Mouse (Mus musculus): ENCODE measurements around the gene Otud4. TPM values are rescaled to one million over a fixed set of nuclear protein-coding genes. Genes with fewer than 3 reads are reported as not detected.
A peak's percentile ranks its signal among the peaks of the same experiment; 100 is the strongest.
"Not testable (repeated sequence)": the region's sequence is repeated elsewhere in the genome, so short reads cannot be mapped to it uniquely, and the experiment has no call there.

Gene Otud4
- polyA plus RNA-seq, 1 experiment from 2014 or later, result 11.6 TPM

DNA sequence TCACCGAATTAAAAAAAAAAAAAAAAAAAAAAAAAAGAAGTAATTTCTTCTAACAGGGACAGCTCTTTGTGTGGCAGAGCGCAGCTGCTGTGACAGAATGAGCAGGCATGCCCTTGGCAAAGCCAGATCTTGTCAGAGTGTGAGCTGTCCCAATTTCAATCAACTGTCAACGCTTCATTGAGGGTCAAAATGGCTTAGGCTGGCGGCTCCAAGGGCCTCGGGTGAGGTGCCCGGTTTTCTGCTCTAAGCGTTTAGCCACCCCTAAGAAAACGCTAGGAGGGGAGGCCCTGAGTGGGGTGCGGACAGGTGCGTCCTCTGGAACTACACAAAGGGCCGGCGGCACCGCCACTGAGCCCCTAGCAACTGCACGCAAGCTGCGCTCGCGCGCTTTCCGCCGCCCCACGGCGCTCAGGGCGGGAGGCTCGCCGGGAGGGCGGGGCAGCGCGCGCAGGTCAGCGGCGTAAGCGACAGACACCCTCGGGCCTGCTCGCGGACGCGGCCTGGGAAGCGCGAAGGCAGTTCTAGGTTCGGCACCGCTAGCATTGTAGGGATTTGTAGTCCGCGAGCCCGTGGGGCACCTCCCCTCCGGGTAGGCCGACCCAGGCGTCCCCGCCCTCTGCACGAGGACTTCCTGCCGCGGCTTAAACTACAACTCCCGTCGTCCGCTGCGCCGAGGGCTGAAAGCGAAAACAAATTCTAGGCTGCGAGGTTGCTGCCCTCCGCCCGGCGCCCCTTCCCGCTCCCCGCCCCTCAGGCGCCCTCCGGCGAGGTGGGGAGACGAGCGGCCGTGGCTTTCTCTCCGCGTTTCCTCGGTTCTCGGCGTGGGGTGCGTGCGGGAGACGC is 490 bp upstream of the Otud4 start:
- peak overlapping the region; percentile 96 for H3K9ac ChIP-seq
- peak overlapping the region; percentile 99 for H3K27ac ChIP-seq
- ATAC-seq (replicated peaks; ENCODE audit: insufficient number of reproducible peaks, insufficient read depth, low FRiP score, low read depth), result peak; percentile 99
- H3K27me3 ChIP-seq, result no peaks in the 10 kb centered on the region
- H3K9me3 ChIP-seq (replicated peaks), result no peaks in the 10 kb centered on the region
- WGBS, result under 1% methylated on average over 76 of the region's 77 CpGs
- peak overlapping the region; percentile 71 for H3K4me2 ChIP-seq
- H3K36me3 ChIP-seq, result peaks cover 1% of the 10 kb centered on the region; the same call in 1 of the 2 replicates
- H3K4me1 ChIP-seq (replicated peaks), result peaks cover 23% of the 10 kb centered on the region
- H3K4me3 ChIP-seq, result peak overlapping the region; percentile 96

GRCm38 (mm10) chr8:79641119-79641518 is 1.7 kb downstream of the Otud4 start:
- Histone ChIP-seq H3K4me2 (peak overlapping the region; percentile 71), H3K9ac (peak overlapping the region; percentile 50), H3K4me3 (peak overlapping the region; percentile 96), H3K27ac (peak overlapping the region; percentile 99), H3K27me3 (no peaks in the 10 kb centered on the region), H3K36me3 (peaks cover 15% of the 10 kb centered on the region), H3K4me1 (replicated peaks) (peaks cover 28% of the 10 kb centered on the region), H3K9me3 (replicated peaks) (no peaks in the 10 kb centered on the region)
- WGBS, result 6% methylated on average over 1 of the region's 1 CpGs
- ATAC-seq (replicated peaks; ENCODE audit: insufficient number of reproducible peaks, insufficient read depth, low FRiP score, low read depth), result no peak

DNA sequence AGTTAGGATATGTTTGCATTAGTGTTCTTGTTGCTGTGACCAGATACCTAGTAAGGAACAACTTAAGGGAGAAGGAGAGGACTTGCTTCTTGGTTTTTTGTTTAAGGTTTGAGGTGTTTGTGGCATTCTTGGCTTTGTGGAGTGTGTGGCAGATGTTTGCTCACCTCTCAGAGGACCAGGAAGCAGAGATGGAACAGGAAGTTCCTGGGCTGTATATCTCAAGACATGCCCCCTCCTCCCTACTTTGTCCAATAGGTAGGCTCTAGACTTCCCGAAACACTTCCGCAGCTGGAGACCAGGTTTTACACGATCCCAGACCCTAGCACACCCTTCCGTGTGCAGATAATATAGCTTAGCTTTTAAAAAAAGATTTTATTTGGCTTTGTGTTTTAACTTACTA is 10.2 kb downstream of the Otud4 start:
- Histone ChIP-seq H3K9me3 (replicated peaks) (no peaks in the 10 kb centered on the region), H3K4me3 (no peak overlapping the region), H3K4me2 (no peak overlapping the region), H3K36me3 (peaks cover 21% of the 10 kb centered on the region), H3K4me1 (replicated peaks) (peaks cover 2% of the 10 kb centered on the region; the same call in 1 of the 2 replicates), H3K9ac (no peak overlapping the region), H3K27me3 (no peaks in the 10 kb centered on the region), H3K27ac (0 out of 2 replicates have a peak overlapping the region, but pooled peaks have one; percentile 1)
- 82% methylated on average over 4 of the region's 4 CpGs for WGBS
- no peak for ATAC-seq (replicated peaks; ENCODE audit: insufficient number of reproducible peaks, insufficient read depth, low FRiP score, low read depth)

GRCm38 (mm10) chr8:79650158-79650814 is 10.9 kb downstream of the Otud4 start:
- no peaks in the 10 kb centered on the region for H3K27me3 ChIP-seq
- no peak for ATAC-seq (replicated peaks; ENCODE audit: insufficient number of reproducible peaks, insufficient read depth, low FRiP score, low read depth)
- no peak overlapping the region for H3K9ac ChIP-seq
- H3K4me1 ChIP-seq (replicated peaks), result peaks cover 2% of the 10 kb centered on the region; the same call in 1 of the 2 replicates
- no peak overlapping the region for H3K4me2 ChIP-seq
- H3K4me3 ChIP-seq, result no peak overlapping the region
- 67% methylated on average over 1 of the region's 1 CpGs for WGBS
- no peaks in the 10 kb centered on the region for H3K9me3 ChIP-seq (replicated peaks)
- H3K27ac ChIP-seq, result no peak overlapping the region
- H3K36me3 ChIP-seq, result peaks cover 19% of the 10 kb centered on the region

- no peak overlapping the region for H3K4me3 ChIP-seq
- no peaks in the 10 kb centered on the region for H3K9me3 ChIP-seq (replicated peaks)
- H3K4me1 ChIP-seq (replicated peaks), result peaks cover 2% of the 10 kb centered on the region; the same call in 1 of the 2 replicates
- 0 out of 2 replicates have a peak overlapping the region, but pooled peaks have one; percentile 28 for H3K27ac ChIP-seq
- H3K9ac ChIP-seq, result no peak overlapping the region
- ATAC-seq (replicated peaks; ENCODE audit: insufficient number of reproducible peaks, insufficient read depth, low FRiP score, low read depth), result no peak
- H3K4me2 ChIP-seq, result no peak overlapping the region
- no peaks in the 10 kb centered on the region for H3K27me3 ChIP-seq
- peaks cover 17% of the 10 kb centered on the region for H3K36me3 ChIP-seq
- 61% methylated on average over 4 of the region's 4 CpGs for WGBS
Measured at GRCm38 (mm10) chr8:79653736-79654135, 14.3 kb downstream of the Otud4 start.

DNA sequence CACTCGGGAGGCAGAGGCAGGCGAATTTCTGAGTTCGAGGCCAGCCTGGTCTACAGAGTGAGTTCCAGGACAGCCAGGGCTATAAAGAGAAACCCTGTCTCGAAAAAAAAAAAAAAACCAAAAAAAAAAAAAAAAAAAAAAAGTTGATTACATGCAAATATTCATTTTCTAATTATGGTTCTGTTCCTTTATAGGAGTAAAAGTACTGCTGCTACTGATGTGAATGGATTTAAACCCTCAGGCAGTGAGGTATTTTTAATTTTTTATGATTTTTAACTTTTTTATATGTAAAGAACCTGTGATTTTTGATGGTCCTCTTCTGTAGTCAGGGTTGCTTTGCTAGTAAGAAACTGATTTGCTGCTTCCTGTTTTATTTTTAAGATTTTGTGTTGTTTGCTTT is 19.3 kb downstream of the Otud4 start:
- H3K4me2 ChIP-seq; H3K4me1 ChIP-seq (replicated peaks); H3K4me3 ChIP-seq; H3K9ac ChIP-seq; ATAC-seq (replicated peaks; ENCODE audit: insufficient number of reproducible peaks, insufficient read depth, low FRiP score, low read depth); H3K9me3 ChIP-seq (replicated peaks); H3K27me3 ChIP-seq; H3K27ac ChIP-seq: not testable (repeated sequence)
- peaks cover 52% of the 10 kb centered on the region for H3K36me3 ChIP-seq
- 70% methylated on average over 4 of the region's 4 CpGs for WGBS

DNA sequence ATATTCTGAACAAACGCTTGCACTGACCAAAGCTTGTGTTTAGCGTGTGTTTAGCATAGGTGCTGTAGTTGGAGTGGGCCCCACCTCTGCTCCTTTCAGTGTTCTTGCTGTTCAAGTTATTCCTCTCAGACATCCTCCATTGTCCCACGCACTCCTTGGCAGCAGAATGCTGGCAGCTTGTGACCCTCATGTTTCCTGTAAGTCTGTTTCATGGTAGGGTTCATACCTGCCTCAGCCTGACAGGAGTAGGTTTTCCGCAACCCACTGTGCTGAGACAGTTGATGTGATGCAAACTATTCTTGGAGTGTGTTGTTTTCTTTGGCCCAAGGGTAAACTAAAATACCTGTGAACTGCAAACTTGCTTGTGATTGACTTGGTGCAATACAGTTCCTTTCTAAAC is 37.0 kb downstream of the Otud4 start:
- Histone ChIP-seq H3K4me2 (no peak overlapping the region), H3K4me1 (replicated peaks) (peaks cover 4% of the 10 kb centered on the region), H3K27me3 (no peaks in the 10 kb centered on the region), H3K9ac (no peak overlapping the region), H3K36me3 (peaks cover 43% of the 10 kb centered on the region), H3K9me3 (replicated peaks) (no peaks in the 10 kb centered on the region), H3K4me3 (no peak overlapping the region), H3K27ac (no peak overlapping the region)
- ATAC-seq (replicated peaks; ENCODE audit: insufficient number of reproducible peaks, insufficient read depth, low FRiP score, low read depth), result no peak
- 79% methylated on average over 4 of the region's 4 CpGs for WGBS

DNA sequence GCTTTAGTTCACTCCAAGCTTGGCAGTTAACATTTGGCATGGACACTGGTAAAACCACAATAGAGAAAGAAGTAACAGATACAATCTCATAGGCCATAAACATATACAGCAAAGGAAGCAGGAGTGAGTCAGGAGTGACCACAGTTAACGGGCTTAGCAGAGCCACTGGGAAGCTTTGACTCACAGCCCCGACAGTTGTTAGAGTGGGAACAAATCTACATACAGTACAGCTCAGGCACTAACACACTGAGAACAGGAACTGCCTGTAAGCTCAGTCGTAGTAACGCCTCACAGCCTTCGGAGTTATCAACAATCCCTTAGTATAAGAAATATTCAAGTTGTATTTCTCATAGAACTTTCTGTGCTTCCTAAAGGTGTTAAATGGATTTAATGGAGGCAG is 39.6 kb downstream of the Otud4 start:
- H3K4me2 ChIP-seq, result no peak overlapping the region

DNA sequence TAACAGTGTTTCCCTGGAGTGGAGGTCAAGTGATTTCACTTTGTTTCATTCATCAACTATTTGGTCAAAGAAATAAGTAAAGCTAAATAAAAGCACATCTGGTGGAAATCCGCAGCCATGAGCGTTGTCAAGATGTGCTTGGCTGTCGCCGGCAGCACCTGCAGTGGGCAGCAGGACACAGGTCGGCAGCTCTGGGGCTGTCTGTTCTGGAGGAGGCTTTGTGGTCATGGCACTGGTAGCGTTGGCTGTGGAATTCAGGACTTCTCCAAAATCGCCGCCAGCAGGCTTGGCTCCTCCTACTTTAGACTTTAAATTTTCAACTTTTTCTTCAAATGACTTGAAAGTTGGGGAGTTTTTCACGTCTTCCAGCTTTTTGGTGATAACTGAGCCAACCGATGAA is 40.7 kb downstream of the Otud4 start:
- H3K27ac ChIP-seq; H3K27me3 ChIP-seq; H3K4me1 ChIP-seq (replicated peaks); ATAC-seq (replicated peaks; ENCODE audit: insufficient number of reproducible peaks, insufficient read depth, low FRiP score, low read depth); H3K9me3 ChIP-seq (replicated peaks): not testable (repeated sequence)
- Histone ChIP-seq H3K9ac (peak overlapping the region; percentile 53), H3K4me3 (peak overlapping the region; percentile 64), H3K36me3 (peaks cover 33% of the 10 kb centered on the region), H3K4me2 (peak overlapping the region; percentile 84)
- WGBS, result 31% methylated on average over 10 of the region's 10 CpGs

More for the DNA sequence above, 39.6 kb downstream of the Otud4 start:
- Histone ChIP-seq H3K4me3 (no peak overlapping the region), H3K4me1 (replicated peaks) (peaks cover 4% of the 10 kb centered on the region), H3K27ac (no peak overlapping the region), H3K27me3 (no peaks in the 10 kb centered on the region), H3K9ac (no peak overlapping the region), H3K9me3 (replicated peaks) (no peaks in the 10 kb centered on the region), H3K36me3 (peaks cover 33% of the 10 kb centered on the region)
- WGBS, result 59% methylated on average over 5 of the region's 5 CpGs
- no peak for ATAC-seq (replicated peaks; ENCODE audit: insufficient number of reproducible peaks, insufficient read depth, low FRiP score, low read depth)

- H3K4me3 ChIP-seq, result peak overlapping the region; percentile 64
- ATAC-seq (replicated peaks; ENCODE audit: insufficient number of reproducible peaks, insufficient read depth, low FRiP score, low read depth), result peak; percentile 74
- H3K27ac ChIP-seq, result no peak overlapping the region
- H3K4me2 ChIP-seq, result peak overlapping the region; percentile 84
- H3K9me3 ChIP-seq (replicated peaks), result no peaks in the 10 kb centered on the region
- peaks cover 4% of the 10 kb centered on the region for H3K4me1 ChIP-seq (replicated peaks)
- peaks cover 35% of the 10 kb centered on the region for H3K36me3 ChIP-seq
- H3K27me3 ChIP-seq, result no peaks in the 10 kb centered on the region
- peak overlapping the region; percentile 53 for H3K9ac ChIP-seq
- 2% methylated on average over 34 of the region's 34 CpGs for WGBS
Measured at GRCm38 (mm10) chr8:79680555-79680954, 41.1 kb downstream of the Otud4 start.

DNA sequence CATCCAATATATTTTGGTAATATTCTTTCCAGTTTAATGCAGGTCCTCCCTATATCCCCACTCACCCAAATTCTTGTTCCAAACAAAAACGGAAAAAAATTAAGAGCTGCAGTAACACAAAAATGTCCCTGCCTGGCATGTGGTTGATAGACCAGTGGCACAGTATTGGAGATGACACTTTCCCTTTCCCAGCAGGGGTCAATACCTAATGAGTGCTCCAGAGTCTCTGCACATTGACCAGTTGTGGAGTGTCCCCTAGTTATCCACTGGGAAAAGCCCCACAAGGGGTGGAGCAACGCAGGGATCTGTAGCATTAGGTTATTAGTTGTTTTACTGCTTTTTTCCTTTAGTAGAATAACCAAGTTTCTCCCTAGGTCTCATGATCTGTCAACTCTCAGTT is 41.5 kb downstream of the Otud4 start:
- no peak for ATAC-seq (replicated peaks; ENCODE audit: insufficient number of reproducible peaks, insufficient read depth, low FRiP score, low read depth)
- no peaks in the 10 kb centered on the region for H3K9me3 ChIP-seq (replicated peaks)

More for the DNA sequence above, 41.5 kb downstream of the Otud4 start:
- no peak overlapping the region for H3K27ac ChIP-seq
- peak overlapping the region; percentile 53 for H3K9ac ChIP-seq
- H3K4me1 ChIP-seq (replicated peaks), result peaks cover 4% of the 10 kb centered on the region
- H3K36me3 ChIP-seq, result peaks cover 37% of the 10 kb centered on the region
- H3K4me2 ChIP-seq, result peak overlapping the region; percentile 84
- 35% methylated on average over 2 of the region's 2 CpGs for WGBS
- H3K27me3 ChIP-seq, result no peaks in the 10 kb centered on the region
- H3K4me3 ChIP-seq, result peak overlapping the region; percentile 64

Measured in heart, embryonic 15.5 days (tissue).